Mouse (Mus musculus) kidney, adult 9 months (tissue): ENCODE measurements around the gene Ttc3.

Experiments used
- DNase-seq: peaks from one replicate; pipeline ENCODE4 v3.0.0; 2022

Gene Ttc3

DNA sequence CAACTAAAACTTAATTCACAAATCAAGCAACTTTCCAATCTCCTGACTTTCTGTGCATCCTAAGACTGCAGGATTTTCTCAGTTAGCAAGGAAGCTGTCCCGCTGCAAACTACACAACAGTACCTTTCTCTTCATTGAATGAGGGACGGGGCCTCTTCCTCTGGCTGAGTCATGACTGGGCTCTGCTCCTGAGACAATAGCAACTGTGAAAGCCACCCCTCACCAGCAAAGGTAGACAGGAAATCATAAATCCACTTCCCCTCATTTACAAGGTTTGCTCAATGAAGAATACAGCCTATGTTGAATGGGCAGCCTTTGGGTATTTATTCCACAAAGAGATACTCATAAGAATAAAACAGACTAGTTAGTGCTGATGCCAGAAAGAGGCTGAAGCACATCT lies 139.6 kb downstream of the Ttc3 start:
- no peak for DNase-seq

DNA sequence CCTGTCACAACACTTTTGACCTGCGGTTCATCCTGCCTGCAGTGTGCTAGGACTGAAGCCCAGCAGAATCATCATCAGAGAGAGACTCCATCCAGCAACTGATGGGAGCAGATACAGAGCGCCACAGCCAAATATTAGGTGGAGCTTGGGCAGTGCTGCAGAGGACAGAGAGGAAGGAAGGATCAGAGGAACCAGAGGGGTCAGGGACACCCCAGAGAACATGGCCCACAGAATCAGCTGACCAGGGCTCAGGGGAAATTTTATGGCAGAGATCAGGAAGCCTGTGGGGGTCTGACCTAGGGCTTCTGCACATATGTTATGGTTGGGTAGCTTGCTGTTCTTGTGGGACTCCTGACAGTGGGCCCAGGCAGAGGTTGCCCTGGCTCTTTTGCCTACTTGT lies 147.2 kb downstream of the Ttc3 start:
- DNase-seq, result no peak
